ENCODE assay signal across 20 mouse cellular contexts in genomic region chr5:72863166-72863565, GRCm38 (mm10). TPM values are rescaled to one million over a fixed set of nuclear protein-coding genes. Genes with fewer than 3 reads are reported as not detected.
DNase-seq lines count a peak whose midpoint lies in the region; ATAC-seq and TF ChIP-seq lines count a peak whose summit lies in the region.
"Had no signal": no experiment of that assay in that cellular context is flagged by ENCODE, and none has a peak within 500 bp of the region (broad histone marks: within the 10 kb centered on the region; RNA-seq: fewer than 3 reads in every experiment).

No protein-coding gene starts in this region.

- no peak for ATAC-seq in G1E (ENCODE audit: extremely low read depth, insufficient number of reproducible peaks, low FRiP score, poor library complexity, severe bottlenecking)
- ATAC-seq in lung, postnatal 0 days = no peak
- ATAC-seq: activated CD4-positive, CD25-positive, alpha-beta regulatory T cell, adult 4 months; forebrain, embryonic 14.5 days had no signal

- H3K9me3 ChIP-seq in G1E (replicated peaks) = peaks cover 11% of the 10 kb centered on the region
- H3K9me3 ChIP-seq in forebrain, embryonic 10.5 days = peaks cover 7% of the 10 kb centered on the region; the same call in 1 of the 2 replicates
- no peaks in the 10 kb centered on the region for H3K9me3 ChIP-seq in lung, postnatal 0 days (ENCODE audit: low read length)
- H3K9me3 ChIP-seq: limb, embryonic 15.5 days; neural tube, embryonic 13.5 days had no signal

- no peak overlapping the region for H3K9ac ChIP-seq in lung, postnatal 0 days (replicated peaks; ENCODE audit: low read depth)
- H3K9ac ChIP-seq: limb, embryonic 15.5 days; midbrain, embryonic 12.5 days; neural tube, embryonic 13.5 days had no signal

- peaks cover 40% of the 10 kb centered on the region for H3K36me3 ChIP-seq in G1E (replicated peaks)
- no peaks in the 10 kb centered on the region for H3K36me3 ChIP-seq in forebrain, embryonic 10.5 days (replicated peaks)
- H3K36me3 ChIP-seq in lung, postnatal 0 days (ENCODE audit: insufficient read depth, low read length) = no peaks in the 10 kb centered on the region
- H3K36me3 ChIP-seq: limb, embryonic 15.5 days; midbrain, embryonic 12.5 days; neural tube, embryonic 13.5 days had no signal

- 94% methylated on average over 9 of the region's 9 CpGs for WGBS in forebrain, embryonic 10.5 days
- 89% methylated on average over 9 of the region's 9 CpGs for WGBS in lung, postnatal 0 days

- H3K27ac ChIP-seq in forebrain, embryonic 10.5 days = no peak overlapping the region
- H3K27ac ChIP-seq in lung, postnatal 0 days (ENCODE audit: low read length) = no peak overlapping the region
- H3K27ac ChIP-seq: limb, embryonic 15.5 days; midbrain, embryonic 12.5 days; neural tube, embryonic 13.5 days had no signal

- no peak overlapping the region for H3K4me2 ChIP-seq in lung, postnatal 0 days (replicated peaks; ENCODE audit: low read depth, low read length)
- H3K4me2 ChIP-seq: limb, embryonic 15.5 days; midbrain, embryonic 12.5 days; neural tube, embryonic 13.5 days had no signal

- no peak for TF ChIP-seq EP300 in lung, postnatal 0 days (IDR thresholded peaks at IDR 0.05)

- H3K4me1 ChIP-seq in G1E (ENCODE audit: insufficient read depth, low read depth, low read length) = peaks cover 66% of the 10 kb centered on the region
- peaks cover 6% of the 10 kb centered on the region for H3K4me1 ChIP-seq in forebrain, embryonic 10.5 days
- H3K4me1 ChIP-seq in lung, postnatal 0 days (ENCODE audit: insufficient read depth, low read depth, low read length) = no peaks in the 10 kb centered on the region

- DNase-seq in G1E (ENCODE audit: low spot score) (no peak), liver (no peak)
- peak; percentile 54 for DNase-seq in induced T-regulatory cell, adult 2 months (ENCODE audit: low read depth)
- DNase-seq in testis, postnatal 14 days (ENCODE audit: low spot score) = peak; percentile 53
- no peak for DNase-seq in forebrain, embryonic 10.5 days (ENCODE audit: extremely low spot score, low spot score)
- DNase-seq in lung, postnatal 0 days (ENCODE audit: low spot score) = no peak
- DNase-seq in urinary bladder, postnatal 4 days (ENCODE audit: low spot score in 2 of 2) = no peak
- DNase-seq: adrenal gland, postnatal 10 days; cerebellum, adult 9-11 months; gastrocnemius, postnatal 36 days; kidney, adult 2 months; kidney, postnatal 10 days; layer of hippocampus, postnatal 36 days; lung, postnatal 14 days; spleen, adult 18-20 months had no signal

- H3K27me3 ChIP-seq in G1E (ENCODE audit: insufficient read depth, low read length) = peaks cover 34% of the 10 kb centered on the region
- H3K27me3 ChIP-seq in forebrain, embryonic 10.5 days (ENCODE audit: poor library complexity, severe bottlenecking) = peaks cover 27% of the 10 kb centered on the region
- H3K27me3 ChIP-seq in lung, postnatal 0 days (replicated peaks; ENCODE audit: insufficient read depth, low read length) = no peaks in the 10 kb centered on the region

- peak overlapping the region; percentile 21; the same call in 1 of the 2 replicates for H3K4me3 ChIP-seq in G1E (ENCODE audit: low read depth, low read length)
- no peak overlapping the region for H3K4me3 ChIP-seq in forebrain, embryonic 10.5 days
- no peak overlapping the region for H3K4me3 ChIP-seq in lung, postnatal 0 days (ENCODE audit: low read depth, low read length)
- H3K4me3 ChIP-seq: limb, embryonic 15.5 days; midbrain, embryonic 12.5 days; neural tube, embryonic 13.5 days had no signal

- TF ChIP-seq CTCF in G1E (IDR thresholded peaks at IDR 0.05; ENCODE audit: low read depth, low read length) = no peak
- no peak for TF ChIP-seq CTCF in lung, postnatal 0 days (IDR thresholded peaks at IDR 0.05)

RNA-seq across cellular contexts. Expression of gene Tec, which starts 5.1 kb away (rescaled TPM):
- 45.3 and 45.7 TPM in 2 replicates for total RNA-seq in G1E (2014; fragmentation: Nextera tagmentation)
- 77.1 and 91.6 TPM in 2 replicates for total RNA-seq in G1E (2017)
- 2.4 and 2.9 TPM in 2 replicates for polyA plus RNA-seq in G1E (2012)
- polyA plus RNA-seq in forebrain, embryonic 10.5 days (2016; fragmentation: Nextera tagmentation; extraction: Ambion mirVana) = 2.0 and 2.5 TPM in 2 replicates
- polyA plus RNA-seq in lung, postnatal 0 days (2015; fragmentation: Nextera tagmentation; extraction: Ambion mirVana) = 4.2 and 4.6 TPM in 2 replicates

RNA-seq across cellular contexts. Expression of gene Slain2, which starts 50.9 kb away (rescaled TPM):
- total RNA-seq in G1E (2014; fragmentation: Nextera tagmentation) (42.4 and 66.4 TPM in 2 replicates), G1E (2017) (26.2 and 30.4 TPM in 2 replicates)
- polyA plus RNA-seq in G1E (2012) = 7.7 and 9.2 TPM in 2 replicates
- polyA plus RNA-seq in forebrain, embryonic 10.5 days (2016; fragmentation: Nextera tagmentation; extraction: Ambion mirVana) = 12.9 and 14.4 TPM in 2 replicates
- polyA plus RNA-seq in lung, postnatal 0 days (2015; fragmentation: Nextera tagmentation; extraction: Ambion mirVana) = 13.4 and 14.1 TPM in 2 replicates

Comparison
In these comparisons a context has a peak if more than half of its experiments do, and no peak if none do; other contexts are left out.
1. DNase-seq: peak in induced T-regulatory cell, adult 2 months (single experiment) and testis, postnatal 14 days (single experiment); none in G1E (single experiment), forebrain, embryonic 10.5 days (single experiment), liver (single experiment), lung, postnatal 0 days (single experiment) and urinary bladder, postnatal 4 days (0 of 2).